Mouse (Mus musculus) hindbrain, embryonic 14.5 days (tissue): Measurements from ENCODE around the gene Zfp710. TPM values are rescaled to one million over a fixed set of nuclear protein-coding genes. Genes with fewer than 3 reads are reported as not detected.
"Not testable (repeated sequence)": the region's sequence is repeated elsewhere in the genome, so short reads cannot be mapped to it uniquely, and the experiment has no call there.

ENCODE experiments used
- ATAC-seq: fragments of 200-750 bp; cut with Nextera tagmentation; 2 replicates; pipeline ENCODE4 v1.8.0; 2017; ENCODE audit warnings: moderate number of reproducible peaks, mild to moderate bottlenecking, moderate TSS enrichment, moderate library complexity; ENCODE audit not compliant: low FRiP score
- DNase-seq: peaks from one replicate; pipeline ENCODE4 v3.0.0-alpha.2; 2015; ENCODE audit warnings: low spot score
- H3K27ac ChIP-seq: fragments of 300-500 bp; sonication (generic); 2 replicates; pipeline ENCODE4 v1.5.1; 2014; ENCODE audit warnings: mild to moderate bottlenecking, moderate library complexity
- H3K27me3 ChIP-seq: fragments of 300-500 bp; sonication (generic); 2 replicates; pipeline ENCODE4 v1.6.1; 2014; ENCODE audit warnings: mild to moderate bottlenecking, low read length, mixed read lengths; ENCODE audit not compliant: control insufficient read depth, insufficient read depth
- H3K36me3 ChIP-seq: fragments of 300-500 bp; sonication (generic); replicated peaks from 2 replicates; pipeline ENCODE4 v1.6.1; 2014; ENCODE audit not compliant: control insufficient read depth, insufficient read depth
- H3K4me1 ChIP-seq: fragments of 300-500 bp; sonication (generic); replicated peaks from 2 replicates; pipeline ENCODE4 v1.6.1; 2014; ENCODE audit warnings: antibody characterized with exemption, low read length, mixed read lengths; ENCODE audit not compliant: control insufficient read depth, insufficient read depth
- H3K4me2 ChIP-seq: fragments of 300-500 bp; sonication (generic); replicated peaks from 2 replicates; pipeline ENCODE4 v1.6.1; 2014; ENCODE audit warnings: mild to moderate bottlenecking, moderate library complexity
- H3K4me3 ChIP-seq: fragments of 300-500 bp; sonication (generic); replicated peaks from 2 replicates; pipeline ENCODE4 v1.5.1; 2014; ENCODE audit warnings: mild to moderate bottlenecking, low read length
- H3K9ac ChIP-seq: fragments of 300-500 bp; sonication (generic); 2 replicates; pipeline ENCODE4 v1.6.1; 2014
- H3K9me3 ChIP-seq: fragments of 300-500 bp; sonication (generic); 2 replicates; pipeline ENCODE4 v1.6.1; 2016; ENCODE audit warnings: low read length; ENCODE audit not compliant: control insufficient read depth
- WGBS: fragments of 180-500 bp; shearing (Covaris S2); extraction: QIAGEN DNeasy Blood & Tissue Kit; methylation state at CpG from one replicate; pipeline ENCODE4 v1.1.7; 2014; 5-methylcytosine and 5-hydroxymethylcytosine counted together
- polyA plus RNA-seq: library from polyadenylated mRNA; unstranded; fragments of >200 nt; fragmentation: Nextera tagmentation; extraction: Ambion mirVana; gene quantifications from 2 replicates; pipeline ENCODE4 v1.2.1, GENCODE M21; 2014

Gene Zfp710
- 14.7 and 17.5 TPM in 2 replicates for polyA plus RNA-seq

GRCm38 (mm10) chr7:80024521-80025390, at the start of gene Zfp710:
Zfp710 (plus strand) TSS chr7:80024814.
- H3K27ac ChIP-seq = peak within 1 kb of the TSS; percentile 96
- no peaks in the 10 kb centered on the region for H3K27me3 ChIP-seq
- H3K36me3 ChIP-seq = no peaks in the 10 kb centered on the region
- H3K9me3 ChIP-seq = no peaks in the 10 kb centered on the region
- under 1% methylated on average over 40 of the region's 42 CpGs for WGBS
- peak; percentile 61 for DNase-seq
- peak; percentile 76 for ATAC-seq
- H3K4me1 ChIP-seq = peaks cover 19% of the 10 kb centered on the region
- peak within 1 kb of the TSS; percentile 61 for H3K4me3 ChIP-seq
- peak within 1 kb of the TSS; percentile 93 for H3K9ac ChIP-seq
- H3K4me2 ChIP-seq = peak within 1 kb of the TSS; percentile 82

GRCm38 (mm10) chr7:79975316-79975715, 49.3 kb upstream of the Zfp710 start:
- ATAC-seq = no peak
- H3K27me3 ChIP-seq = no peaks in the 10 kb centered on the region
- H3K4me3 ChIP-seq = no peak overlapping the region
- WGBS = 92% methylated on average over 2 of the region's 2 CpGs
- H3K4me1 ChIP-seq = no peaks in the 10 kb centered on the region
- H3K9me3 ChIP-seq = no peaks in the 10 kb centered on the region
- H3K36me3 ChIP-seq = no peaks in the 10 kb centered on the region
- no peak overlapping the region for H3K9ac ChIP-seq
- no peak overlapping the region for H3K4me2 ChIP-seq
- no peak for DNase-seq
- no peak overlapping the region for H3K27ac ChIP-seq

GRCm38 (mm10) chr7:79986717-79987116, 37.9 kb upstream of the Zfp710 start:
- no peaks in the 10 kb centered on the region for H3K9me3 ChIP-seq
- ATAC-seq = no peak
- H3K4me1 ChIP-seq = no peaks in the 10 kb centered on the region
- no peak overlapping the region for H3K27ac ChIP-seq
- no peaks in the 10 kb centered on the region for H3K36me3 ChIP-seq
- WGBS = 87% methylated on average over 7 of the region's 7 CpGs
- H3K4me3 ChIP-seq = no peak overlapping the region
- H3K9ac ChIP-seq = no peak overlapping the region
- H3K27me3 ChIP-seq = no peaks in the 10 kb centered on the region
- no peak for DNase-seq
- no peak overlapping the region for H3K4me2 ChIP-seq

- Histone ChIP-seq H3K4me3 (no peak overlapping the region), H3K27me3 (no peaks in the 10 kb centered on the region), H3K9me3 (no peaks in the 10 kb centered on the region), H3K4me2 (no peak overlapping the region), H3K9ac (no peak overlapping the region), H3K4me1 (no peaks in the 10 kb centered on the region), H3K27ac (no peak overlapping the region), H3K36me3 (no peaks in the 10 kb centered on the region)
- DNase-seq = no peak
- WGBS = 67% methylated on average over 3 of the region's 3 CpGs
- ATAC-seq = no peak
These were observed 36.9 kb upstream of the Zfp710 start for GRCm38 (mm10) chr7:79987745-79988144.

- DNase-seq, H3K4me1 ChIP-seq, H3K9ac ChIP-seq, H3K4me3 ChIP-seq, ATAC-seq, H3K9me3 ChIP-seq, H3K27ac ChIP-seq, H3K4me2 ChIP-seq, H3K36me3 ChIP-seq, H3K27me3 ChIP-seq: not testable (repeated sequence)
- WGBS = 80% methylated on average over 1 of the region's 1 CpGs
These were observed 36.1 kb upstream of the Zfp710 start for GRCm38 (mm10) chr7:79988466-79988865.

- no peaks in the 10 kb centered on the region for H3K9me3 ChIP-seq
- ATAC-seq (no peak), DNase-seq (no peak)
- no peak overlapping the region for H3K27ac ChIP-seq
- H3K4me3 ChIP-seq = no peak overlapping the region
- H3K27me3 ChIP-seq = no peaks in the 10 kb centered on the region
- 26% methylated on average over 8 of the region's 8 CpGs for WGBS
- H3K4me1 ChIP-seq = no peaks in the 10 kb centered on the region
- no peak overlapping the region for H3K4me2 ChIP-seq
- H3K9ac ChIP-seq = no peak overlapping the region
- H3K36me3 ChIP-seq = no peaks in the 10 kb centered on the region
These were observed 30.1 kb upstream of the Zfp710 start for GRCm38 (mm10) chr7:79994476-79994875.

- no peaks in the 10 kb centered on the region for H3K9me3 ChIP-seq
- no peak overlapping the region for H3K27ac ChIP-seq
- no peaks in the 10 kb centered on the region for H3K4me1 ChIP-seq
- no peak overlapping the region for H3K4me2 ChIP-seq
- H3K27me3 ChIP-seq = no peaks in the 10 kb centered on the region
- ATAC-seq (no peak), DNase-seq (no peak)
- no peak overlapping the region for H3K9ac ChIP-seq
- H3K36me3 ChIP-seq = no peaks in the 10 kb centered on the region
- H3K4me3 ChIP-seq = no peak overlapping the region
- 79% methylated on average over 1 of the region's 1 CpGs for WGBS
These were observed 26.9 kb upstream of the Zfp710 start for GRCm38 (mm10) chr7:79997761-79998160.

- Histone ChIP-seq H3K4me3 (no peak overlapping the region), H3K9me3 (no peaks in the 10 kb centered on the region), H3K4me2 (no peak overlapping the region), H3K9ac (no peak overlapping the region), H3K36me3 (no peaks in the 10 kb centered on the region), H3K27me3 (no peaks in the 10 kb centered on the region), H3K4me1 (no peaks in the 10 kb centered on the region), H3K27ac (0 out of 2 replicates have a peak overlapping the region, but pooled peaks have one; percentile 47)
- ATAC-seq = no peak
- no peak for DNase-seq
- WGBS = 61% methylated on average over 11 of the region's 11 CpGs
These were observed 22.1 kb upstream of the Zfp710 start for GRCm38 (mm10) chr7:80002353-80003055.

GRCm38 (mm10) chr7:80004776-80005554, 19.6 kb upstream of the Zfp710 start:
- ATAC-seq = no peak
- 69% methylated on average over 20 of the region's 20 CpGs for WGBS
- H3K27me3 ChIP-seq = no peaks in the 10 kb centered on the region

More at GRCm38 (mm10) chr7:80004776-80005554, 19.6 kb upstream of the Zfp710 start:
- no peak overlapping the region for H3K4me3 ChIP-seq
- no peaks in the 10 kb centered on the region for H3K4me1 ChIP-seq
- H3K36me3 ChIP-seq = no peaks in the 10 kb centered on the region
- no peak for DNase-seq
- H3K27ac ChIP-seq = no peak overlapping the region
- H3K4me2 ChIP-seq = no peak overlapping the region
- no peak overlapping the region for H3K9ac ChIP-seq
- no peaks in the 10 kb centered on the region for H3K9me3 ChIP-seq
